Mouse (Mus musculus) embryonic facial prominence, embryonic 11.5 days (tissue): ENCODE results near the gene Tbc1d16. TPM values are rescaled to one million over a fixed set of nuclear protein-coding genes. Genes with fewer than 3 reads are reported as not detected.

Experiments used
- ATAC-seq: fragments of 200-750 bp; cut with Nextera tagmentation; replicated peaks from 2 replicates; pipeline ENCODE4 v1.8.0; 2017; ENCODE audit warnings: low read depth; ENCODE audit not compliant: insufficient number of reproducible peaks, low FRiP score, low TSS enrichment
- DNase-seq: peaks from one replicate; pipeline ENCODE4 v3.0.0-alpha.2; 2015; ENCODE audit warnings: low spot score
- H3K27ac ChIP-seq: fragments of 300-500 bp; sonication (generic); replicated peaks from 2 replicates; pipeline ENCODE4 v1.5.1; 2014; ENCODE audit warnings: mild to moderate bottlenecking, low read depth, low read length, control low read depth
- H3K27me3 ChIP-seq: fragments of 300-500 bp; sonication (generic); 2 replicates; pipeline ENCODE4 v1.6.1; 2014; ENCODE audit warnings: mild to moderate bottlenecking, low read length, moderate library complexity, mixed read lengths; ENCODE audit not compliant: control insufficient read depth, insufficient read depth
- H3K36me3 ChIP-seq: fragments of 300-500 bp; sonication (generic); replicated peaks from 2 replicates; pipeline ENCODE4 v1.6.1; 2014; ENCODE audit warnings: low read depth, mild to moderate bottlenecking, low read length, moderate library complexity, mixed read lengths; ENCODE audit not compliant: control insufficient read depth, insufficient read depth
- H3K4me1 ChIP-seq: fragments of 300-500 bp; sonication (generic); 2 replicates; pipeline ENCODE4 v1.6.1; 2014; ENCODE audit warnings: low read length, mixed read lengths; ENCODE audit not compliant: control insufficient read depth, insufficient read depth
- H3K4me2 ChIP-seq: fragments of 300-500 bp; sonication (generic); 2 replicates; pipeline ENCODE4 v1.6.1; 2014; ENCODE audit warnings: low read depth, mild to moderate bottlenecking, control low read depth, low read length, moderate library complexity
- H3K4me3 ChIP-seq: fragments of 300-500 bp; sonication (generic); 2 replicates; pipeline ENCODE4 v1.5.1; 2014; ENCODE audit warnings: low read depth, low read length, control low read depth
- H3K9ac ChIP-seq: fragments of 300-500 bp; sonication (generic); replicated peaks from 2 replicates; pipeline ENCODE4 v1.6.1; 2014; ENCODE audit warnings: mild to moderate bottlenecking, control low read depth, low read length
- H3K9me3 ChIP-seq: fragments of 300-500 bp; sonication (generic); replicated peaks from 2 replicates; pipeline ENCODE4 v1.6.1; 2016; ENCODE audit warnings: mild to moderate bottlenecking, low read length, inconsistent platforms, mixed read lengths; ENCODE audit not compliant: control insufficient read depth
- WGBS: fragments of 180-500 bp; shearing (Covaris S2); extraction: QIAGEN DNeasy Blood & Tissue Kit; methylation state at CpG from one replicate; pipeline ENCODE4 v1.1.7; 2014; 5-methylcytosine and 5-hydroxymethylcytosine counted together
- polyA plus RNA-seq: library from polyadenylated mRNA; unstranded; fragments of >200 nt; fragmentation: Nextera tagmentation; extraction: Ambion mirVana; gene quantifications from 2 replicates; pipeline ENCODE4 v1.2.1, GENCODE M21; 2014

Tbc1d16 gene
- polyA plus RNA-seq, 1 experiment from 2014 or later: 9.5 TPM

DNA sequence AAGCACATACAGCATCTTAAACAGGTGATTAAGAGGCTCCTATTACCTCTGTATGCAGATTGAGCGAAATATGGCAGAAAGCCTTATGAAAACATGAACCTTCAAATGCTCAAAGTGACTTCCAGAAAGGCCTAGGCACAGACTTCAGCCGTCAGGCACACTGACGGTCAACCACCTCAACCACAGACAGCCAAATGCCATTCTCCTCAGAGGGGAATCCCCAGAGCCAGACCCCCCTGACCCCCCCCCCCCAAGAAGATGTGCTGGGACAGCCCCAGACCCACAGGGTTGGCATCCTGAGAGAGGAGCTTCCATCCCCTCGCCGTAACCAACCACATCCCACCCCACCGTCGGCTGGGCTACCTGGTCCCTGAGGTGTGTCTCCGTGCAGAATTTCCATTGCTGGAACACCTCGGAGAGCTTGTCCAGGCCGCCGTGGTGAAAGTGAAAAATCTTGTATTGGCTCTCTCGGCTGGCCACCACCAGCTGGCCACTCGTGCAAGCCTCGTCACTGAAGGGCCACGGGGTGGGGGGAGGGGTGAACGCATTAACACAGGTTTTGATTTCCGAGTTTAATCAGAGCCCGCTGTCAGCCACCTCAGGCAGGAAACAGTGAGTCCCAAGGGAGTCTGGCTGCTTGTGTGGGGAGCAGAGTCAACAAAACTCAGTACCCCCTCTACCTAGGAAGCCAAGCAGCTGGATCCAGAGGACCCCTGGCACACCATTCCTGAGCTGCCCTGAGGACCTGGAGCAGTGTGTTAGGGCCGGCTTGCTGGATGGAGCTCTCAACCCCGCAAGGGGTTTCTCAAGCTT is 70.7 kb downstream of the Tbc1d16 start:
- 12% methylated on average over 20 of the region's 20 CpGs for WGBS
- no peak overlapping the region for H3K4me3 ChIP-seq
- DNase-seq (peak; percentile 72), ATAC-seq (no peak)
- H3K36me3 ChIP-seq: no peaks in the 10 kb centered on the region
- no peaks in the 10 kb centered on the region for H3K9me3 ChIP-seq
- no peak overlapping the region for H3K9ac ChIP-seq
- H3K27me3 ChIP-seq: peaks cover 4% of the 10 kb centered on the region; the same call in 1 of the 2 replicates
- peak overlapping the region; percentile 26 for H3K4me2 ChIP-seq
- H3K4me1 ChIP-seq: peaks cover 27% of the 10 kb centered on the region
- no peak overlapping the region for H3K27ac ChIP-seq

DNA sequence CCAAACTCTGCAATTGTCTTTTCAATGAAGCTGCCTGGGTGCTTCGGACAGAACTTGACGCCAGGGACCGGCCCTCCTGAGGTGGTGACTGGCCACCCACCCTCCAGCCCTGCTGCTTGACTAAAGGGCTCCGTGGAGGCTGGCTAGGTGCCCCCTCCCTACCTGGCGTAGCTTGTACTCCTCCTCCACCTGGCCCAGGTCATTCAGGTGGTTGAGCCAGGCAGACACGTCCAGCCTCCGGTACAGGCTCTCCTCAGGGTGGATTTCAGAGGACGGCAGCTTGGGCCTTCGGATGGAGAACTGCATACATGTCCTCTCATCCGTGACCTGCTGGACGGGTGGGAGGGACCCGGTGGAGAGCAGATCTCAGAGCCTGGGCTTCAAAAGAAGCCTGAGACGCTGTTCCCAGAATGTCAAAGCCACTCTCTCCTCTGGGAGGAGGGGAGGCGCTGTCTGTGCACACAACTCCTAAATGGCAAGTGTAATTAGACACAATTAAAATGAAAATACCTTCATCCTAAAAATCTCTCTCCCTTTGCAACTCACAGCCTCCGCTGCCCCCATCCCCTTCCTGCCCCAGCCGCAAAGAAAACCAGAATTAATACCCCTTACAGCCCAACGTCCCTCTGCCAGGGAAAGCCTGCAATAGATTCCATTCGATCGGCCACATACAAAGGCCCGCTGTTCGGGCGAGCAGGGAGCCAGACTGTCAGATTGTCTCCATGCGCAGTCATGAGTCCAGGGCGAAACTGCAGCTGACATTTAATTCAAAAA is 71.6 kb downstream of the Tbc1d16 start:
- 15% methylated on average over 24 of the region's 24 CpGs for WGBS
- Histone ChIP-seq H3K27me3 (peaks cover 4% of the 10 kb centered on the region; the same call in 1 of the 2 replicates), H3K9ac (no peak overlapping the region), H3K4me3 (no peak overlapping the region), H3K4me1 (peaks cover 27% of the 10 kb centered on the region), H3K4me2 (peak overlapping the region; percentile 26), H3K9me3 (no peaks in the 10 kb centered on the region), H3K36me3 (no peaks in the 10 kb centered on the region), H3K27ac (no peak overlapping the region)
- DNase-seq (peak; percentile 68), ATAC-seq (peak; percentile 25; the same call in 1 of the 2 replicates)

DNA sequence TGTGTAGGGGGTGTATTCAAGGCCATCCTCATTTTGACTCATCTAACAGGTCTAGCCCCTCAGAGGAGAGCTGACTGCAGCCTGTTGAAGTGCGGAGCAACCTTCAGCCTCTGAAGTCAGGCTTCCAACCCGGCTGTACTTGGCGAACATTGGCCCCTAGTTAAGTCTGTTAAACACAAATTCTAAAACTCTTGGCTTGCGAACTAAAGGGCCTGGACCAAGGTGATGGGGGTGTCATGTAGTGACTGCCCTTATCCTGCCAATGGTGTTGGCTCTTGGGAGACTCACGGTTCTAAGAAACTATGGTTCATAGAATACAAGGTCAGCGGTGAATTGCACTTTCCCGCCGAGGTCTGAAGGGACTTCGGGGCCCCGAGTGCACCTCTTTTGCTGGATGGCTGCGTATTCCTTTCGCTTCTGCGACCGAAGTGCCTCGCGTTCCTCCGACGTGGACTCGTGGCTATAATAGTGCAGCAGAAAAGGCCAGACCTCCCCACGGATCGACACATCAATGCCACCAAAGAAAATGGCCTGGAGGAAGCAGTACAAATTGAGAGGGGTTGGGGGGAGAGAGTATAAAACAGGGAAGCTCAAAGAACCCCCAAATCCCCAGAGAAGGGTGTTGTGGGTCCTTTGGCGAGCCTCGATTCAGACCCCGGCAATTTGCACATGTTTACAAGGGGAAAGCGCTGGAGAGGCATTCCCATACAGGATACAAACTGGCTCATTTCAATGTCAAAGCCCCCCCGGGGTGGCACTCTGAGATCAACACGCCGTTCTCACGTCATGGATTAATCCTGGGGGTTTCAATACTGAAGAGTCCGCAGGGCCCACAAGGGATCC is 72.4 kb downstream of the Tbc1d16 start:
- ATAC-seq: no peak
- Histone ChIP-seq H3K36me3 (no peaks in the 10 kb centered on the region; the same call in 1 of the 2 replicates), H3K4me2 (peak overlapping the region; percentile 11; the same call in 1 of the 2 replicates), H3K27ac (no peak overlapping the region), H3K4me3 (no peak overlapping the region), H3K9ac (no peak overlapping the region), H3K27me3 (peaks cover 4% of the 10 kb centered on the region; the same call in 1 of the 2 replicates), H3K9me3 (no peaks in the 10 kb centered on the region), H3K4me1 (peaks cover 27% of the 10 kb centered on the region)
- DNase-seq: no peak
- 39% methylated on average over 30 of the region's 30 CpGs for WGBS

DNA sequence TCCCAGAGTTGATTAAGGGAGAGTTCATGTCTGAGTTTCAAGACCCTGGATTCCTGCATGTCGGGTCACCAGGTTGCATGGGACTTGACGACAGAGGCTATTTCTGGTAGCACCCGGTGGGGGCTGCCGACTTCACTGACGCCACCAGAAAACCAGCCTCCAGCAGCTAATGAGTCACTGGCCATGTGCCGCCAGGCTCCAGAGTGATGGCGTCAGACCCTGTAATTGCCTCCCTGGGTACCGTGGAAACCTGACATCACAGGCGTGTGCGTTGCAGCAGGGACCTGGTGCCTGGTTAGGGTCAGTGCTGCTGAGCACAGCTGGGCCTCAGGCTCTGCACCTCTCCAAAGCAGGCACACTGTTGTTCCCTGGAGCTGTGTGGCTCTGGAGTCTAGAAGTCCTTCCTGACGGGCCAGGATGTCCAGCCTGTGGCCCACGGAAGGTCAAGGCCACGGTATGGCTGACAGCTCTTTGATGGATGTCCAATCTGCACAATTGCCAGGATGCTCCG is 75.9 kb downstream of the Tbc1d16 start:
- WGBS: 57% methylated on average over 14 of the region's 14 CpGs
- Histone ChIP-seq H3K4me2 (no peak overlapping the region), H3K9ac (no peak overlapping the region), H3K27ac (no peak overlapping the region), H3K36me3 (no peaks in the 10 kb centered on the region; the same call in 1 of the 2 replicates), H3K4me1 (peaks cover 12% of the 10 kb centered on the region), H3K9me3 (no peaks in the 10 kb centered on the region), H3K27me3 (peaks cover 4% of the 10 kb centered on the region; the same call in 1 of the 2 replicates), H3K4me3 (no peak overlapping the region)
- ATAC-seq: no peak
- DNase-seq: no peak

DNA sequence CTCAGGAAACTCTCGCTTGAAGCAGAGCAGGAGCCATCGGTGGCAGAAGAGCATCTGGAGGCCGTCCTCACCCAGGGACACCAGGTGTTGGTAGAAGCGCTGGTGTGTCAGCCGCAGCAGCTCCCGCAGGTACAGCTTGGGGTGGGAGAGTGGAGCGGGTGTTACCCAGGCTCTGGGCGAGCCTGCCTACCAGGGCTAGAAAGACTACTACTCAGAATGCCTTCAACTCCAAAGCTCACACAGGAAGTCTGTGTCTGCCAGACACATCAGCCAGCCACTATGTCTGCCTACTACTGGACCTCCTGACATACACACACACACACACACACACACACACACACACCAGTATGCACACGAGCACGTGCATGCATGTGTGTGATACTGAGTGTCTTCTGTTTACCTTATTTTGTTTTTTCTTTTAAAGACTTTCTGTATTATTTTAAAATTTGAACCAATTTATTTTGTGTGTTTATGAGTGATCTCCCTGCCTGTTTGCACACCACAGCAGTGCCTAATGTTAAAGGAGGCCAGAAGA is 77.2 kb downstream of the Tbc1d16 start:
- Histone ChIP-seq H3K4me2 (no peak overlapping the region), H3K27me3 (peaks cover 1% of the 10 kb centered on the region; the same call in 1 of the 2 replicates), H3K4me3 (no peak overlapping the region), H3K36me3 (no peaks in the 10 kb centered on the region; the same call in 1 of the 2 replicates), H3K9me3 (no peaks in the 10 kb centered on the region), H3K4me1 (no peaks in the 10 kb centered on the region), H3K27ac (no peak overlapping the region), H3K9ac (no peak overlapping the region)
- DNase-seq: no peak
- no peak for ATAC-seq
- 92% methylated on average over 10 of the region's 10 CpGs for WGBS

DNA sequence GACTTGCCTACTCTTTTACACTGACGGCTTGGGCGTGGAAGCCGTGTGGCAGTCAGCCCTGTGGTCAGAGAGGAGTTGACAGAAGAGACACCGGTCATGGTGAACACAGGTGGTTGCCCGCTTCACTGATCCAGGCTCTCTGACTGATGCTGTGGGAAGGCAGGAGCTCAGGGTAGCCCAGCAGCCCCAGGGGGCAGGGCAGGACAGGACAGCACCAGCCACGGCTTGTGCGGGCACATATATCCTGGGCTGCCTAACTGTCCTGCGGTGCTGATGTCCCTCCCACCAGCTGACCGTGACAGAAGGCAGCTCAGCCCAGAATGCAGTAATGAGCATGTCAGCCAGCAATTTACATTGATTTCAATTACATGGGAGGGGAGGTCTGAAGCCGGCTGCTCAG is 77.9 kb downstream of the Tbc1d16 start:
- WGBS: 85% methylated on average over 10 of the region's 10 CpGs
- Histone ChIP-seq H3K4me2 (no peak overlapping the region), H3K36me3 (no peaks in the 10 kb centered on the region; the same call in 1 of the 2 replicates), H3K27ac (no peak overlapping the region), H3K4me3 (no peak overlapping the region), H3K9me3 (no peaks in the 10 kb centered on the region), H3K9ac (no peak overlapping the region), H3K27me3 (no peaks in the 10 kb centered on the region), H3K4me1 (0 out of 2 replicates have a peak, but pooled peaks cover 4% of the 10 kb centered on the region)
- ATAC-seq: no peak
- DNase-seq: no peak

DNA sequence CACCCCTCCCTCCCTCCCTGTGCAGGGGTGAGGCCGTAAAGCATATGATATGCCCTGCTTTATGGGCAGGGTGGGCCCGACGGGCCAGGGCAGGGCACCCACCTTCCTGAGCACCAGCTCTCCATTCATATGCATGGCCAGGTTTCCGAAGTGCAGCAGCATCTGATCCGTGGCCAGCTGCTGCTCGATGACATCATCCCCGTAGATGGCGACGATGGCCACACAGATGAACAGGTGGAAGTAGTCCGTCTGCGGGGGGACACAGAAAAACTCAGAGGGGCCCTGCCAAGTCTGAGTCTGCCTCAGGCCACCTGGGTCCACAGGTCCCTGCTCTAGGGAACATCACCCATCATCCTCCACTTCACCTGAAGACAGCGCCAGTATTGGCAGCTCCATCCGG is 79.5 kb downstream of the Tbc1d16 start:
- 90% methylated on average over 13 of the region's 13 CpGs for WGBS

More for the DNA sequence above, 79.5 kb downstream of the Tbc1d16 start:
- H3K4me3 ChIP-seq: no peak overlapping the region
- no peak overlapping the region for H3K4me2 ChIP-seq
- H3K9ac ChIP-seq: no peak overlapping the region
- no peaks in the 10 kb centered on the region for H3K27me3 ChIP-seq
- no peaks in the 10 kb centered on the region for H3K9me3 ChIP-seq
- DNase-seq: no peak
- H3K27ac ChIP-seq: no peak overlapping the region
- H3K36me3 ChIP-seq: no peaks in the 10 kb centered on the region; the same call in 1 of the 2 replicates
- no peak for ATAC-seq
- peaks cover 8% of the 10 kb centered on the region for H3K4me1 ChIP-seq
